Mouse (Mus musculus): ENCODE measurements around the gene Cfd. TPM values are rescaled to one million over a fixed set of nuclear protein-coding genes. Genes with fewer than 3 reads are reported as not detected.
A peak's percentile ranks its signal among the peaks of the same experiment; 100 is the strongest.

The Cfd gene
- polyA plus RNA-seq, 1 experiment from 2014 or later = not detected

DNA sequence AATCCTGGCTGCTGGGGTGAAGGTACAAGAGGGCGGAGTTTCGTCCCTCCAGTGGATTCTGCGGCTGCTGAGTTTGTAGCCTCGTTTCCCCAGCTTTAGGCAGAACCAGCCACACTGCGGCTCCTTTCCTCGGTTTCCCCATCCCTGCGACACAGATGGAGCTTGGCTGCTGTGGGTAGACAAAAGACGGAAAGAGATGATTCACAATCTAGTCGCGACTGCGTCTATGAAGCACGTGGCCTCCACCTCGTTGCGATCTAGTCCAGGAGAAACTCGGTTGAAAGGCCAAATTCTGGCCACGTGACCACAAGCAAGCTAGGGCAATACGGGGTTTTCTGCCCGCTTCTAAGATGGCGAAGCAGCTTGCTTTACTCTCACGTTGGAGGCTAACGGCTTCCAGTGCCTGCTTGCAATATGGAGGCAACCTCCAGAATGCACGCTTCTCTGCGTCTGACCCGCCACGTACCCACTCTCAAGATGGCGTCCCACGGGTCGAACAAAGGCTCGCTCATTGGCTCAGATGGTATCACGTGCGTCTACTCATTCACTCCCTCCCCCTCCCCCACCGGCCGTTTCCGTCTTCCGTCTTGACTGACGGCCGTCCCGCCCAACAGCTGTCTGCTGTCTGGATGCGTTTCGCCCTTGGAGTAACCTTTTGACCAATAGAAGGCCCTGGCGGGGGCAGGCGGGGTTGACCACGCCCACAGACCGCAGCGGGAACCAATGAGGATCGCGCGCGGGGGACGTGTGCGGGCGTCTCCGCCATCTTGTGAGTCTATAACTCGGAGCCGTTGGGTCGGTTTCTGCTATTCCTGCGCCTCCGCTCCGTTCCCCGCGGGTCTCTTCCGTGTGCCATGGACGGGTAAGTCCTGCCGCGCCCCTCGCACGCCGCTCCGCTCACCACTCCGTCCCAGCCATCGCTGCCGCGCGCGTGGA lies 36.5 kb upstream of the Cfd start, which contains the start of gene Ptbp1:
Gene Ptbp1, plus strand, starts transcription at position 568 of the 936 bp plus-strand sequence.
- Histone ChIP-seq H3K27me3 (ENCODE audit: control insufficient read depth, insufficient read depth, low read depth, low read length) (no peaks in the 10 kb centered on the region), H3K4me2 (ENCODE audit: low read depth, low read length) (peak within 1 kb of the TSS; percentile 99), H3K9ac (ENCODE audit: low read depth, low read length) (peak within 1 kb of the TSS; percentile 93), H3K4me3 (ENCODE audit: low read depth, low read length) (peak within 1 kb of the TSS; percentile 98), H3K9me3 (replicated peaks; ENCODE audit: control insufficient read depth, low read length) (no peaks in the 10 kb centered on the region), H3K27ac (ENCODE audit: low read length) (peak within 1 kb of the TSS; percentile 98), H3K4me1 (ENCODE audit: control insufficient read depth, low read depth, low read length) (peaks cover 59% of the 10 kb centered on the region), H3K36me3 (ENCODE audit: control insufficient read depth, insufficient read depth) (peaks cover 20% of the 10 kb centered on the region)
- under 1% methylated on average over 75 of the region's 75 CpGs for WGBS (ENCODE audit: insufficient replicate concordance)
- peak; percentile 90 for ATAC-seq (ENCODE audit: low read depth)

DNA sequence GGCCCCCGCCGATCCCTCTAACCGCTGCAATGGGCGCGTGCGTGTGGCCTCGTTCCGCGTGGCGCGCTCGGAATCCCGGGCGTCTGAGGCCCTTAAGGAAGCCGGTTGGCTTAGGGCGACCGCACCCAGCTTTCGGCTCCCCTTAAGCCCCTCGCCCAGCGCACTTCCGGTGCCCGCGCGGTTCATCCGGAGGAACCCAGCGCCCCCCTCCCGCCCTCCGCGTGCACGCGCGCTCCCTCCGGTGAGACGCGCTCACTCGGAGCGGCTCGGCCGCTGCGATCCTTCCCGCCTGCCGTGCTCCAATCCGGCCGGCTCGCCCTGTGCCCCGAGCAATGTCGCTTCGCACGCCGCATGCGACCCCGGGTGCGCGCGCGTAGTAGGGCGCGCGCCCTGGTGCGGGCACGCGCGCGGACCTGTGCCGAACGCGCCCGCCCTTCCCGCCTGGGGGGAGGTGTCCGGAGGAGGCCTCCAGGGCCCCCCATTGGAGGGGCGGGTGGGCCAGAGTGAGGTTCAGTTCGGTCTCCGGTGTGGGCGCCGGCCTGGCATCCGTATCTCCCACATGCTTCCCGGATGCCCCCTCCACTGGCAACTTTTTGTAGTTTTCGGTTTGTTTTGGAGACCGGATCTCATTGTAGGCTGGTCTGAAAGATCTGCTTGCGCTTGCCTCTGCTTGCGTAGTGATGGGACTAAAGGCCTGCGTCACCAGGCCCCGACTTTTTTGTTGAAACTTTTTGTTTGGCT lies 35.7 kb upstream of the Cfd start:
- Histone ChIP-seq H3K27ac (ENCODE audit: low read length) (peak overlapping the region; percentile 97), H3K9ac (ENCODE audit: low read depth, low read length) (peak overlapping the region; percentile 93), H3K4me2 (ENCODE audit: low read depth, low read length) (peak overlapping the region; percentile 84), H3K4me1 (ENCODE audit: control insufficient read depth, low read depth, low read length) (peaks cover 59% of the 10 kb centered on the region), H3K27me3 (ENCODE audit: control insufficient read depth, insufficient read depth, low read depth, low read length) (no peaks in the 10 kb centered on the region), H3K9me3 (replicated peaks; ENCODE audit: control insufficient read depth, low read length) (no peaks in the 10 kb centered on the region), H3K4me3 (ENCODE audit: low read depth, low read length) (peak overlapping the region; percentile 98), H3K36me3 (ENCODE audit: control insufficient read depth, insufficient read depth) (peaks cover 28% of the 10 kb centered on the region)
- WGBS (ENCODE audit: insufficient replicate concordance) = 0% methylated on average over 75 of the region's 83 CpGs
- peak; percentile 12 for ATAC-seq (ENCODE audit: low read depth)

GRCm38 (mm10) chr10:79855558-79856184 lies 35.0 kb upstream of the Cfd start:
- H3K4me1 ChIP-seq (ENCODE audit: control insufficient read depth, low read depth, low read length) = peaks cover 59% of the 10 kb centered on the region
- under 1% methylated on average over 10 of the region's 10 CpGs for WGBS (ENCODE audit: insufficient replicate concordance)
- H3K9me3 ChIP-seq (replicated peaks; ENCODE audit: control insufficient read depth, low read length) = no peaks in the 10 kb centered on the region
- ATAC-seq (ENCODE audit: low read depth) = no peak
- peak overlapping the region; percentile 84 for H3K4me2 ChIP-seq (ENCODE audit: low read depth, low read length)
- H3K9ac ChIP-seq (ENCODE audit: low read depth, low read length) = peak overlapping the region; percentile 93
- no peaks in the 10 kb centered on the region for H3K27me3 ChIP-seq (ENCODE audit: control insufficient read depth, insufficient read depth, low read depth, low read length)
- H3K36me3 ChIP-seq (ENCODE audit: control insufficient read depth, insufficient read depth) = peaks cover 35% of the 10 kb centered on the region
- peak overlapping the region; percentile 98 for H3K4me3 ChIP-seq (ENCODE audit: low read depth, low read length)
- H3K27ac ChIP-seq (ENCODE audit: low read length) = peak overlapping the region; percentile 97

GRCm38 (mm10) chr10:79856280-79856679 lies 34.4 kb upstream of the Cfd start:
- ATAC-seq (ENCODE audit: low read depth) = no peak
- Histone ChIP-seq H3K4me3 (ENCODE audit: low read depth, low read length) (peak overlapping the region; percentile 98), H3K36me3 (ENCODE audit: control insufficient read depth, insufficient read depth) (peaks cover 41% of the 10 kb centered on the region), H3K9ac (ENCODE audit: low read depth, low read length) (peak overlapping the region; percentile 93), H3K27me3 (ENCODE audit: control insufficient read depth, insufficient read depth, low read depth, low read length) (no peaks in the 10 kb centered on the region), H3K9me3 (replicated peaks; ENCODE audit: control insufficient read depth, low read length) (no peaks in the 10 kb centered on the region), H3K4me2 (ENCODE audit: low read depth, low read length) (peak overlapping the region; percentile 84), H3K4me1 (ENCODE audit: control insufficient read depth, low read depth, low read length) (peaks cover 58% of the 10 kb centered on the region), H3K27ac (ENCODE audit: low read length) (peak overlapping the region; percentile 97)
- 27% methylated on average over 6 of the region's 6 CpGs for whole genome bisulfite sequencing (ENCODE audit: insufficient replicate concordance)

DNA sequence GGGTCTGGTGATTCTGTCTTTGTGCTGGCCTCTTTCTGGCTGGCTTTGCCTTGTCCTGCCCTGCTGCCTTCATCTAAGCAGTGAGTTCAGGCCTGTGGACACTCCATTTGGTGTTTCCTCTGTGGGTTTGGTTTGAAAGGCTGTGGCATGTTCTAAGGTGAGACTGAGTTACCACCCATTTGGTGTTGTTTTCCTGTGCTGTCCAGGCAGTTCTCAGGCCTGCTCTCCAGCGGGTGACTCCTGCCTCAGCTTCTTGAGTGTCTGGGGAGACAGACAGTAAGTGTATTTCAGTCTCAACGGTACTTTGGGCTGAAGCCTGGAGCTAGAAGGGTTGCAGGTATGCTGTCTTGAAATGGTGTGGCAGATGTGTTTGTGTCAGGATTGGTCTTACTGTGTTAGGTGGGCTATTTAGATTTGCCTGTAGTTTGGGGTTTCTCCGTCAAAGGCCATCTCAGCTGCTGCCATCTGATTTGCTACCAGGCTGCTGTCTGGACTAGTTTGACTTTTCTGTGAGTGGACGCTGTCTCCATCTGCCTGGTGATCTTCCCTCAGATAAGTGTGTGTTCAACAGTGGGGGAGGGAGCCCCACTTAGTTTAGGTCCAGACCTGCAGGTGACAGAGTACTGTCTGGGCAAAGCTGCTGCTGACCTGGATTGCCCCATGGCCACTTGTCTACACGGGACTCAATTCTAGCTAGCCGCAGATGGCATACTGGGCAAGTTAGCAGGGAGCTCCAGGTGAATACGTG lies 33.8 kb upstream of the Cfd start:
- peak overlapping the region; percentile 93 for H3K9ac ChIP-seq (ENCODE audit: low read depth, low read length)
- peaks cover 47% of the 10 kb centered on the region for H3K36me3 ChIP-seq (ENCODE audit: control insufficient read depth, insufficient read depth)
- H3K4me1 ChIP-seq (ENCODE audit: control insufficient read depth, low read depth, low read length) = peaks cover 53% of the 10 kb centered on the region
- ATAC-seq (ENCODE audit: low read depth) = no peak
- no peaks in the 10 kb centered on the region for H3K27me3 ChIP-seq (ENCODE audit: control insufficient read depth, insufficient read depth, low read depth, low read length)
- H3K27ac ChIP-seq (ENCODE audit: low read length) = peak overlapping the region; percentile 97
- 25% methylated on average over 7 of the region's 7 CpGs for WGBS (ENCODE audit: insufficient replicate concordance)
- peak overlapping the region; percentile 98 for H3K4me3 ChIP-seq (ENCODE audit: low read depth, low read length)
- peak overlapping the region; percentile 84 for H3K4me2 ChIP-seq (ENCODE audit: low read depth, low read length)
- no peaks in the 10 kb centered on the region for H3K9me3 ChIP-seq (replicated peaks; ENCODE audit: control insufficient read depth, low read length)

DNA sequence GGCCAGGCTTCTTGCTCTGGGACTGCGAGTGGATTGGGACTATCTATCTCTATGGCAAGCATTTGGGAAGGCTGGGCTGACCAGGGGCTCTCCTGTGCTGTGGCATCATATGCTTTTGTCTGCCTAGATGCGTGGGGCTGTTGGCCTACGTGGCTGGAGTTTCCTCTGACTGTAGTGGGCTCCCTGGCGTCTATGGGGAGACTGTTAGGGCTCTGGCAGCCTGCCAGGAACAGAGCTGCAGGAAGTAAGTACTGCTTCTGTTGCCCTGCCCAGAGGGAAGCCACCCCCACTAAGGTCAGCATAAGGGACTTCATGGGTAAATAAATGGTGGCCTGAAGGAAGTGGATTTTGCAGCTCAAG lies 33.2 kb upstream of the Cfd start:
- H3K4me3 ChIP-seq (ENCODE audit: low read depth, low read length) = peak overlapping the region; percentile 98
- H3K4me2 ChIP-seq (ENCODE audit: low read depth, low read length) = peak overlapping the region; percentile 84
- H3K36me3 ChIP-seq (ENCODE audit: control insufficient read depth, insufficient read depth) = peaks cover 53% of the 10 kb centered on the region
- no peak for ATAC-seq (ENCODE audit: low read depth)
- H3K9me3 ChIP-seq (replicated peaks; ENCODE audit: control insufficient read depth, low read length) = no peaks in the 10 kb centered on the region
- H3K9ac ChIP-seq (ENCODE audit: low read depth, low read length) = peak overlapping the region; percentile 93
- H3K27ac ChIP-seq (ENCODE audit: low read length) = peak overlapping the region; percentile 54
- H3K4me1 ChIP-seq (ENCODE audit: control insufficient read depth, low read depth, low read length) = peaks cover 47% of the 10 kb centered on the region
- H3K27me3 ChIP-seq (ENCODE audit: control insufficient read depth, insufficient read depth, low read depth, low read length) = no peaks in the 10 kb centered on the region
- 17% methylated on average over 4 of the region's 4 CpGs for WGBS (ENCODE audit: insufficient replicate concordance)

DNA sequence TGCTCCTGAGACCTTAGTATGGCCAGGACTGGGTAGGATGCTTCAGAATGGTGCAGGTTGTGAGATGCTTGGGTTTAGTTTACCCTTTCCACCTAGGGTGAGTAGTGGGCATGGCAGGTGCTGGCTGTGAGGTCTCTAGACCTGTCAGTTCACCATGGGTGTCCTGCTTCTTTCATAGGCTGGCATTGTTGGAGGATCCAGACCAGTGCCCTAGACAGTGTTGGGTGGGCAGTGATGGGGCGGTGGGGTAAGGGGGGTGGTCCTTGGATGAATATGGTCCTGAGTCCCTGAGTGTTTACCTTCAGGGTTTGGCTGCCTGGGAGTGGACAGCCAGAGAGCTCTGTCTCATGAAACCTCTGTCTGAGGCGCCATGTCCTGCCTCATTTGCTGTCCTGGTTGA lies 32.8 kb upstream of the Cfd start:
- H3K9ac ChIP-seq (ENCODE audit: low read depth, low read length) = no peak overlapping the region
- H3K4me2 ChIP-seq (ENCODE audit: low read depth, low read length) = peak overlapping the region; percentile 84
- peaks cover 57% of the 10 kb centered on the region for H3K36me3 ChIP-seq (ENCODE audit: control insufficient read depth, insufficient read depth)
- no peaks in the 10 kb centered on the region for H3K27me3 ChIP-seq (ENCODE audit: control insufficient read depth, insufficient read depth, low read depth, low read length)
- H3K4me1 ChIP-seq (ENCODE audit: control insufficient read depth, low read depth, low read length) = peaks cover 42% of the 10 kb centered on the region
- 68% methylated on average over 2 of the region's 2 CpGs for WGBS (ENCODE audit: insufficient replicate concordance)
- peak overlapping the region; percentile 98 for H3K4me3 ChIP-seq (ENCODE audit: low read depth, low read length)
- H3K27ac ChIP-seq (ENCODE audit: low read length) = no peak overlapping the region
- ATAC-seq (ENCODE audit: low read depth) = no peak
- H3K9me3 ChIP-seq (replicated peaks; ENCODE audit: control insufficient read depth, low read length) = no peaks in the 10 kb centered on the region

DNA sequence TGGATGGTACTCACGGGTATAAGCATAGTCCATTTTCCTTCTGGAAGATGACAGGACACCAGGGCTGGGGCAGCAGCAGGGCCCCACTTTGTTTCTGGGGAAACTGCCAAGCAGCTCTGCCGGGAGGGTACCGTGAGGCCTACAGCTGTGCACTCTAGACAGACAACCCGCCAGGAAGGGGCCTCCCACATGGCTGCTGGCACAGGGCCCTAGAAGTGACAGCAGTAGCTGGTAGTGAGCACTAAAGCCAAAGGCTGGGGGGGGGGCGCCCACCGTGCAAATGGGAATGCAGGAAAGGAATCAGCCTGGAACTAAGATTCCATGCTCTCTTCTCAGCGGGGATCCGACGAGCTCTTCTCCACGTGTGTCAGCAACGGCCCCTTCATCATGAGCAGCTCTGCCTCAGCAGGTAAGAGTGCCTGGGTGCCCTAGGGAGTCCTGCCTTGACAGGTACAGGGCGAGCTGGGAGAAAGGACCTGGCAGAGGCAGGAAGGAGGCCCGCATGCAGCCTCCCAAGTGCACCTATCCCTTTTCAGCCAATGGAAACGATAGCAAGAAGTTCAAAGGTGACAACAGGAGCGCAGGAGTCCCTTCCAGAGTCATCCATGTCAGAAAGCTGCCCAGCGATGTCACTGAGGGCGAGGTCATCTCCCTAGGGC lies 32.1 kb upstream of the Cfd start:
- H3K36me3 ChIP-seq (ENCODE audit: control insufficient read depth, insufficient read depth) = peaks cover 60% of the 10 kb centered on the region

More for the DNA sequence above, 32.1 kb upstream of the Cfd start:
- peaks cover 36% of the 10 kb centered on the region for H3K4me1 ChIP-seq (ENCODE audit: control insufficient read depth, low read depth, low read length)
- ATAC-seq (ENCODE audit: low read depth) = no peak
- peak overlapping the region; percentile 84 for H3K4me2 ChIP-seq (ENCODE audit: low read depth, low read length)
- H3K27ac ChIP-seq (ENCODE audit: low read length) = no peak overlapping the region
- peak overlapping the region; percentile 98; the same call in 1 of the 2 replicates for H3K4me3 ChIP-seq (ENCODE audit: low read depth, low read length)
- WGBS (ENCODE audit: insufficient replicate concordance) = 63% methylated on average over 17 of the region's 17 CpGs
- H3K9ac ChIP-seq (ENCODE audit: low read depth, low read length) = 0 out of 2 replicates have a peak overlapping the region, but pooled peaks have one; percentile 15
- H3K9me3 ChIP-seq (replicated peaks; ENCODE audit: control insufficient read depth, low read length) = no peaks in the 10 kb centered on the region
- H3K27me3 ChIP-seq (ENCODE audit: control insufficient read depth, insufficient read depth, low read depth, low read length) = no peaks in the 10 kb centered on the region
